Mouse (Mus musculus) cerebellum, postnatal 14 days (tissue): ENCODE measurements around the gene Ezr.
A peak's percentile ranks its signal among the peaks of the same experiment; 100 is the strongest.
"Not testable (repeated sequence)": the region's sequence is repeated elsewhere in the genome, so short reads cannot be mapped to it uniquely, and the experiment has no call there.

Source experiments
- DNase-seq, 2 experiments: peaks; one replicate each; pipeline ENCODE4 v3.0.0; 2021; ENCODE audit warnings: mixed read lengths in 2 of 2

Ezr gene

DNA sequence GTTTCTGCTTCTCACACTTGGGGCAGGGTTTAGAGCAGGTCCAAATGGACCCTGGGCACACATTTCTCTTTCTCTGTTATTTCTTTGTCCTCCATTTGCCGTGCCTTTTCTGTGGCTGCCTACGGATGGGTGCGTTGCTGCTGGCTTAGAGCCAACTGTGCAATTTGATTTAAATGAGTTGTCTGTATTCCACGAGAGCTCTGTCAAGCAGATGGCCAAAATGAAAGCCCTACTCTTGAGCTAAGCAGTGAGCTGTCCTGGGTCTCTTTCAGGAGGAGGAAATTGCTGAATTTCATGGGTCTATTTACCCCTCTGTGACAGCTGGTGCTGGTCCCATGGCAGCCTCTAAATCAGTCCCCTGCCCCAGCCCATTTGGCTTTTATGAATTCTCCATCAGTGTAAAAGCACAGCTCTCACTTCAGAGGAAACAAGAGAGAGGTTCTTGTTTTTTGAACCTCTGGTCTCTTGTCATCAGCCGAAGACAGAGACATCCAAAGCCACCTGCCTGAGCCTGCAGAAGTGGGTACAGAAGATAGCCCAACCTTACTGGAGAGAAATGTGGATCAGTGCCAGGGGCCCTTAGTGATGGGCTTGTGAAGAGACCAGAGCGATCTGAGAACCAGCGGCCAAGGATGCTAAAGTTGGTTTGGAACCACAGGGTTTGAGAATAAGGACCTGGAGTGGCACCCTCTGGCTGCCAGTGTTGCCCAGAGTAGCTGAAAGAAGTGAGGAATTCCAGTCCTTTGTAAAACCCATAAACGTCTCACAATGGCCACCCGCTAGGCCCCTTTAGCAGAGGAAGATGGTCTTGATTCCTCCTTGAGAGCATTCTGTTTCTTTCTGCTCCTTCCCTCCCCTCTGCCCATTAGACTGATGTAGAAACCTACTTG, 79.0 kb downstream of the Ezr start:
- DNase-seq, result not testable (repeated sequence)

DNA sequence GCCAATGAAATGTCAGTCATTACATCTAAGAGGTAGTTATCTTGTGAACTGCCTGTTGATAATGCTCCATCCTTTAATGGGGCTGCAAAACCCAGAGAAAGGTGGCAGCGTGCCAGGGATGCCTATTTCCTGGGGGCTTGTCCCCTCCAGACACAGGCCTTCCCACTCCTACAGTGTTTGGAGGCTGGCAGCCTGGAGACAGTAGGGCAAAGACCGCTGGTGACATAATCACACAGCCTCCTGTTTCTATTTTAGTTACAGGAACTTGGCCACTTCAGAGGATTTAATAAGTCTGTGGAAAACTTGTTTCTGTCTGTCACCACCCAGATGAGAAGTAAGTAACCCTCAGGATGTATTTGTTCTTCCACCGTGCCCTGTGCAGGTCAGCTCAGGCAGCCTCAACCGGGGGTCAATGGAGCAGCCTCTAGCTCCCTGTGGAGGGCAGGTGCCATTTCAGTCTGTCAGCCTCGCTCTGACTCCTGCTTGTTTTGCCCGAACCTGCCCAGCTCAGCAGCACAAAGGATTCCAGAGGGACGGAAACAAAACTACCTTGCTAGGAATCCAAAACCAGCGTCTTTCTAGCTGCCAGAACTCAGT, 79.9 kb downstream of the Ezr start:
- DNase-seq, result peak; percentile 40 to 44

DNA sequence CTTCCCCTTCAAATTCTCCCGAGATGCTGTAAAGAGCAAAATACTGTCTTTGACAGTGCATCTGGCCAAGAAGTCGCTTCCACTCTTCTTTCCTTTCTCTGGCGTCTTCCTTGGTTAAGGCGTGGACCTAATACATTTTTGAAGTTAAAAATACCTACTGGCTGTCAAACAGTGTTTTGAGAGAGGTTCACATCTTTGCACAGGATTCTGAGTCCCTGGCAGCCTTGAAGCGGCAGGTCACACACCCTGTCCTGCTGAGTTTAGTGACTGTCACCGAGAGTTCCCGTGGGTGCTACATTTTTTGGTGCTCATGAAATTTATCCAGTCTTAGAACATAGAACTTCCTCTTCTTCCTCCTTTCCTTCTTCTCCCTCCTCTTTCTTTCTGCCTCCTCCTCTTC, 82.5 kb downstream of the Ezr start:
- not testable (repeated sequence) for DNase-seq

DNA sequence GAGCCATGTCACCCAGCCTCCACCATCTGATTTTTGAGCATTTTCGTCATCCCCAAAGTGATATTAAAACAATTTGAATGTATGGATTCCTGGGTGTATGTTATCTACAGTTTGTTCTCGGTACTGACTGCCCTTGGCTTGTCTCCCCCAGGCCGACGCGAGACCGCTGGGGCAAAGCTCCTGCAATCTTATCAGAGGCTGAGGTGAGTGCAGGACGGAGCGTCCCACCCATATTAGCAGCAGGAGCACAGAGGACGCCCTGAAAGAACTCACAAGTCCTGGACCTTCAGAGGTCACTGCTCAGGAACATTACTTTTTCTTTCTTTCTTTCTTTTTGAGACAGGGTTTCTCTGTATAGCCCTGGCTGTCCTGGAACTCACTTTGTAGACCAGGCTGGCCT, 83.1 kb downstream of the Ezr start:
- DNase-seq, result not testable (repeated sequence)

DNA sequence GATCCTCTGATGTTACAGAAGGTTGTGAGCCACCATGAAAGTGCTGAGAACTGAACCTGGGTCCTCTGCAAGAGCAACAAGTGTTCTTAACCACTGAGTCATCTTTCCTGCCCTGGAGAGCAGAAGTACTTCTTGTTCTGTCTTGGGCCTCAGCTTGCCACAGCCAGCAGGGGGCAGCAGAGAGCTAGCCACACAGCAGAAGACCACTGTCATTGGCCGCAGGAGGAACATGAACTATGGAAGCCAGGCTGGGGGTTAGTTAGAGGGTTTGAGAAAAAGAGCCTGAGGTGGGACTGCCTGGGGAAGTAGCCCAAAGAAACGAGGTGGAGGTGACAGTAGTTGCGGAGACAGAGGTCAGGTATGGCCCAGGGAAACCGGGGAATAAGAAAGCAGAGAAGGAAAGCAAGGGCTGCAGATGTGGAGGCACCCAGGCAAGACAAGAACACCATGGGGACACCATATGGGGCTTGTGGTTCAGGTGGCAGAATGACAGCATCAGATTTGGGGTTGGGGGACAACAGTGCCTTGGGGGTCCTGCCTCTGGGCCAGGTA, 85.3 kb downstream of the Ezr start:
- peak; percentile 71 to 76 for DNase-seq

DNA sequence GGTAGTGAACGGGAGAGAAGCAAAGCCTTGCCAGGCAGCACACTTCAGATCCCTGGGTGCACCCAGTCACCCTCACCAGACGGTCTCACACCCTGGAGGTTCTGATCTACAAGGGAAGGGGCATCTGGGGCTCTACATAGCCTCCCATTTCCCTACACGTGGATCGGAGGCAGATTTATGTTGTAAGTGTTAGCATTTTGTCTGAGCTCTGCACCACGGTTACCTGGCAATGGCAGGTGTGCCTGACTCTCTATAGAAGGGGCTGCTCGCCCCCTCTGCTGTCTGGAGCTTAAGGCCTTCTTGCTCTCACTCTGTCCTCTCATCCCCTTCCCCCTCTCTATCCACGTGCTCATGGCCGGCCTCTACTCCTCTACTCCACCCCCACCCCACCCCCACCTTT, 86.1 kb downstream of the Ezr start:
- DNase-seq, result not testable (repeated sequence)

DNA sequence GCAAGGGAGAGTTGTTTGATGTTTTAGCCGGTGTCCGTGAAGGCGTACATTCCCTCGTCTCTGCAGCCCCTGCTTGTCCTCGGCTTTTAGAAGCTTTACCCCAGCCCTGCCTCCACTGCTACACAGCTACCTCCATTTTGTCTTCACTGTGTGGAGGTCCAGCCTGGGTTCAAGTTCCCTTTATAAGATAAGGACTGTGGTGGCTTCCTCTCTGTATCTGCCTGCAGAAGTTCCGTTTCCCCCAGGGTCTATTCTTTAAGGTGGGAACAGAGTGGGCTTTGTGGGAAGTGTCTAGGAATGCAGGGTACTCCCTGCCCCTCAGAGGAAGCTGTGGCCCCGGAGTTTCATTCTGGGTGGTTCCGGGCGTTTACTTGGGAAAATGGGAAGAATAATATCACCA, 86.9 kb downstream of the Ezr start:
- not testable (repeated sequence) for DNase-seq

DNA sequence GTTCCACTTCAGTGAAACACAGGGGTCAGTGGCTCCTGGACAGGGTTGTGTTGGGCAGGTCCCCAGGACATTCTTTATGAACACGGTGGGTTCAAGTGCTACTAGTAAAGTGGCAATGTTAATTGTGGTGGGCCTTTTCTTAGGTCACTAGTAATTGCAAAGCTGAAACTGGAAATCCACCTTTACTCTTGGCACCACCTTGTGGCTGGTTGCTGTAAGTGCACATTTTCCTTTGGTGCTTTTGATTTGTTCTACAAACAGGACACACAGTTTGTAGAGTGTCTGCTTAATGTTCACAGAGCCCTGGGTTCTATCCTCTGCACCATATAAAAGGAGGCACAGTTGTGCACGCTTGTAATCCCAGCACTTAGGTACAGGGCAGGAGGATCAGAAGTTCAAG, 91.0 kb downstream of the Ezr start:
- DNase-seq, result peak; percentile 98

DNA sequence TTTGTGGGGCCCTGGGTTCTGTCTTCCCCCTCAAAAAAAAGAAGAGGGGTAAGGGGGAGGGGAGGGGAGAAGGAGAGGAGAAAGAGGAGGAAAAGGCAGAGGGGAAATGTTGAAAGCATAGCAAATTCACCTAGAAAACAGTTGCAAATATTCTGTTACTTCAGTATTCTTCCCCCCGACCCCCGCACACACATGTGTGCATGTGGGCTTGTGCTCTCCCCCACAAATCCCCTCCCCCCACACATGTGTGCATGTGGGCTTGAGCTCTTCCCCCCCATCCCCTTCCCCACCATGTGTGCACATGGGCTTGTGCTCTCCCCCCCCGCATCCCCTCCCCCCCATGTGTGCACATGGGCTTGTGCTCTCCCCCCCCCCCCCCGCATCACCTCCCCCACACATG, 93.2 kb downstream of the Ezr start:
- peak in 1 of 2 experiments; percentile 44 for DNase-seq
